Mouse (Mus musculus) brain, embryonic 14.5 days (tissue): ENCODE results near the gene Galp.

ENCODE experiments used
- CTCF ChIP-seq: fragments of 200-500 bp; IDR thresholded peaks from 2 replicates; pipeline ENCODE4 v1.5.1; 2012; ENCODE audit warnings: inconsistent platforms, mild to moderate bottlenecking, moderate library complexity, borderline replicate concordance; ENCODE audit not compliant: insufficient read depth, insufficient read length; ENCODE audit errors: extremely low read depth
- POLR2A ChIP-seq: fragments of 200-500 bp; IDR thresholded peaks from 2 replicates; pipeline ENCODE4 v1.6.1; 2012; ENCODE audit warnings: mild to moderate bottlenecking, inconsistent platforms, borderline replicate concordance; ENCODE audit not compliant: poor library complexity, insufficient read depth, insufficient read length, severe bottlenecking; ENCODE audit errors: extremely low read depth

DNA sequence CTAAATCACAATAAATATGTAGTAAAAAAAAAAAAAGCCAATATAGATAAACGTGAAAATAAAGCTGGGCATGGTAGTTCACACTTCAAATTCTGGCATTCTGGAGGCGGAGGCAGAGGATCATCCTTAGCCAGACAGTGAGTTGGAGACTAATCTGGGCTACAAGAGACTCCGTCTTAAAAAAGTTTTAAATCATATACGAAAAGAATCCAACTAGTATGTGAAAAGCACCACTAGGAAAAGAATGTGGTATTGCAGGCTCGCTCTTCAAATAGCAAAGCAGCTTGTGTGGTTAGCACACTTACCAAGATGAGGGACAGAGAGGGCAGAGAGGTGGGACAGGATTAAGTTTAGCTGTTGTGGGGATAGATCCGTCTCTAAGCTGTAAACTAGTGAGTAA, 26.0 kb upstream of the Galp start:
- no peak for TF ChIP-seq POLR2A
- TF ChIP-seq CTCF: no peak
